Mouse (Mus musculus) G1E-ER4 (cell line): ENCODE measurements around the gene Tmem132b. TPM values are rescaled to one million over a fixed set of nuclear protein-coding genes. Genes with fewer than 3 reads are reported as not detected.

Source experiments
- GATA1 ChIP-seq: IDR thresholded peaks from one replicate; pipeline ENCODE4 v1.8.0; 2012; ENCODE audit warnings: low read length, inconsistent platforms
- polyA plus RNA-seq: library from polyadenylated mRNA; stranded (reverse); fragments of >175 nt; gene quantifications from 2 replicates; pipeline ENCODE4 v1.2.3, GENCODE M21; 2012

Tmem132b gene
- polyA plus RNA-seq, 1 experiment: 0.01 TPM

DNA sequence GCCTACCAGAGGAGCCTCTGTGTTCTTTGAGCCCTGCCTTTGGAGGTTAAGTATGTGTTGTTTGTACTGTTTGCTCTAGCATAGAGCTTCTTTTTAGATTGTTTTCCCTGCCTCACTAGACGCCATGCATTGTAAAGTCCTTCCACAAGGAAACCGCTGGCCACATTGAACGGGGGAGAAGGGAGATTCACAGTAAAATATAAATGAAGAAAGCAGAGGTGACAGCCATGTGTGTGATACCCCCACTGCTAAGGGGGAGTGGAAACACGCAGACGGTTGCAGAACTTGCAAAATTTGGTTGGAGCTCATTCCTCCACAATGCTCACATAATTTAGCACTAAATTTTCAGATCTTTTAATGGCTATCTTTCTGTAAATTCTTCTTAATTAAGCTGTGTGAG, 305.2 kb downstream of the Tmem132b start:
- no peak for TF ChIP-seq GATA1

Other genes starting within 250 kb of the Tmem132b start
- 57.7 and 71.3 TPM in 2 replicates for gene Scarb1, start 190.7 kb upstream of the Tmem132b start, polyA plus RNA-seq
- 0.30 and 0.36 TPM in 2 replicates for gene Gm10382, start 142.5 kb upstream of the Tmem132b start, polyA plus RNA-seq
- gene Ubc, start 141.6 kb upstream of the Tmem132b start, polyA plus RNA-seq: 21.2 and 162 TPM in 2 replicates
- gene Dhx37, start 97.7 kb upstream of the Tmem132b start, polyA plus RNA-seq: 80.8 and 108 TPM in 2 replicates
- 35.4 and 38.2 TPM in 2 replicates for gene Bri3bp, start 90.2 kb upstream of the Tmem132b start, polyA plus RNA-seq
- 4.9 and 5.5 TPM in 2 replicates for gene Aacs, start 56.0 kb upstream of the Tmem132b start, polyA plus RNA-seq